Mouse (Mus musculus): ENCODE results near the gene Vstm5. TPM values are rescaled to one million over a fixed set of nuclear protein-coding genes. Genes with fewer than 3 reads are reported as not detected.

Vstm5 gene
- total RNA-seq, 1 experiment, result 2.9 TPM

DNA sequence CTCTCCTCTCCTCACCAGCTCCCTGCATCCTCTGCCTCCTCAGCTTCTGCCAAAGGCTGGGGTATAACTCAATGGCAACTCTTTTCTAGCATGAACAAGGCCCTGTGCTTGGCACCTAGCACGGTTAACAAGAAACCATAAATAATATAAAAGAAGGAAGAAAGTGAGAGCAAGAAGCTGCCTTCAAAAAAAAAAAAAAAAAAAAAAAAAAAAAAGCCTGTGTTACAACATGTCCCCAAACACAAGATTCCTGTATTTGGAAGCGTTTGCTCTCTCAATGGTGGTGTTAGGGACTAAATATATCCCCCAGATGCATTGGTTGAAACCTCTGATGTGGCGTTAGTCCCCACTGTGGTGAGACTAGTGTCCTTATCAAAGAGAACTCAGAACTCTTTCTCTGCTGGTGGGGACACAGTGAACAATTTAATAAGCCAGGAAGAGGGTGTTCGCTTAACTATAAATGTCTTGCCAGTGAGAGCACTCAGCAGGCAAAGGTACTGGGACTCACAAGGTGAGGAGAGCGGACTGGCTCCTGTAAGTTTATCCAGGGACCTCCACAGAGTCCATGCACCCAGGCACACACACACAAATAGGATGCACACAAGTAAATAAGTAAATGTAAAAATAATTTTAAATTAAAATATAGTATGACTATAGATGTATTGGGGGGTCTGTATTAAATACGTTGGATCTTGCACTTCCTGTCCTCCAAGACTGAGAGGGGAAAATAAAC, 2.2 kb downstream of the Vstm5 start:
- Histone ChIP-seq H3K36me3 (ENCODE audit: control insufficient read depth, insufficient read depth, low read length, poor library complexity, severe bottlenecking) (no peaks in the 10 kb centered on the region), H3K4me3 (ENCODE audit: insufficient read depth in 1 of 2, low read depth in 1 of 2, low read length in 2 of 2, poor library complexity in 1 of 2, severe bottlenecking in 1 of 2) (no peak overlapping the region), H3K9ac (ENCODE audit: insufficient read depth, low read depth, low read length, poor library complexity, severe bottlenecking) (no peak overlapping the region), H3K4me1 (ENCODE audit: control insufficient read depth in 2 of 2, insufficient read depth in 2 of 2, low read length in 2 of 2, poor library complexity in 1 of 2) (peaks cover 3 to 19% of the 10 kb centered on the region in 2 experiments), H3K9me3 (ENCODE audit: control insufficient read depth, insufficient read depth, low read depth, low read length) (no peaks in the 10 kb centered on the region), H3K27ac (ENCODE audit: insufficient read depth, low read depth, low read length, poor library complexity, severe bottlenecking) (no peak overlapping the region)
- no peak for DNase-seq (ENCODE audit: low read depth, low spot score)
- in situ Hi-C loops (cut with MboI; ENCODE audit: low sequenced_read_pairs in 2 of 2, unreplicated experiment in 2 of 2), result no loop called here
- TF ChIP-seq CHD2 (IDR thresholded peaks at IDR 0.05; ENCODE audit: low read depth, low read length) (no peak), ZNF384 (IDR thresholded peaks at IDR 0.05; ENCODE audit: low read depth, low read length) (no peak), MAFK (IDR thresholded peaks at IDR 0.05; ENCODE audit: insufficient read depth, low read depth, low read length) (no peak), HCFC1 (IDR thresholded peaks at IDR 0.05; ENCODE audit: borderline replicate concordance, insufficient read depth, low read length) (no peak), ZC3H11A (IDR thresholded peaks at IDR 0.05; ENCODE audit: borderline replicate concordance, low read depth, low read length) (no peak)

DNA sequence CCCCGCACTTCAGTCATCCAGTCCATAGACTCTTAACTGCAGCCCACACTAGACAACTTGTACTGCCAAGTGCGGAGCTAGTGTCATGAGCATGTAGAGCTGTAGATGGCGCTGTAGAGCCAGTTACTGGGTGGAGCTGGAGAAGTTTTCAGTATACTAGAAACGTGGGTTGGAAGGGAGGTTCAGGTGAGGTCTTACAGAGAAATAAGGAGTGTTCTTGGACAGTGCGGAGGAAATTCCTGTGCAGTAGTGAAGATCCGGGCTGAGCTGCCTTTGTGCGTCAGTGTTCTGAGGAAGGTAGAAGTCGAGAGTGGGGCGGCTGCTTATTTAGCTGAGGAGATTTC, 2.7 kb downstream of the Vstm5 start:
- Histone ChIP-seq H3K9me3 (ENCODE audit: control insufficient read depth, insufficient read depth, low read depth, low read length) (no peaks in the 10 kb centered on the region), H3K36me3 (ENCODE audit: control insufficient read depth, insufficient read depth, low read length, poor library complexity, severe bottlenecking) (no peaks in the 10 kb centered on the region), H3K27ac (ENCODE audit: insufficient read depth, low read depth, low read length, poor library complexity, severe bottlenecking) (no peak overlapping the region), H3K4me1 (ENCODE audit: control insufficient read depth in 2 of 2, insufficient read depth in 2 of 2, low read length in 2 of 2, poor library complexity in 1 of 2) (peaks cover 3 to 19% of the 10 kb centered on the region in 2 experiments), H3K9ac (ENCODE audit: insufficient read depth, low read depth, low read length, poor library complexity, severe bottlenecking) (no peak overlapping the region), H3K4me3 (ENCODE audit: insufficient read depth in 1 of 2, low read depth in 1 of 2, low read length in 2 of 2, poor library complexity in 1 of 2, severe bottlenecking in 1 of 2) (no peak overlapping the region)
- peak; percentile 45; the same call in 1 of the 2 replicates for TF ChIP-seq ZC3H11A (IDR thresholded peaks at IDR 0.05; ENCODE audit: borderline replicate concordance, low read depth, low read length)
- TF ChIP-seq ZNF384 (IDR thresholded peaks at IDR 0.05; ENCODE audit: low read depth, low read length), result no peak
- TF ChIP-seq CHD2 (IDR thresholded peaks at IDR 0.05; ENCODE audit: low read depth, low read length), result no peak
- peak; percentile 83 for DNase-seq (ENCODE audit: low read depth, low spot score)
- in situ Hi-C loops (cut with MboI; ENCODE audit: low sequenced_read_pairs in 2 of 2, unreplicated experiment in 2 of 2), result no loop called here

DNA sequence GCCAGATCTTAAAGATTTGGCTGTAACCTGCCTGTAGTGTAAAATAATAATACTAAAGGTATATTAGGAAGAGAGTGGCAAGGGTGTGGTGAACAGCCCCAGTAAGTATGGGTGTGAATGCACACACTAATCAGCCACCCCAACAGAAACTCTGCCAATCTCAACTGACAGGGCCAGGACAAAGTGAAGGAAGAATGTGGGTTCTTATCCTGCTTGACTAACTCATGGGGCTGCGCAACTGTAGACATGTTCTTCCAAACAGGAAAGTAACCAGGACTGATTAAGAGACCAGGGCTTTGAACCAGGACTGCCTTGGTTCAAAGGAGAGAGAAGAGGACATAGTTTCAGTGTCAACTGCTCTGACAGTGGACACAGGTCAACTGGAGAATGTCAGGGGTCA, 3.3 kb downstream of the Vstm5 start:
- no peak overlapping the region for H3K27ac ChIP-seq (ENCODE audit: insufficient read depth, low read depth, low read length, poor library complexity, severe bottlenecking)
- H3K9me3 ChIP-seq (ENCODE audit: control insufficient read depth, insufficient read depth, low read depth, low read length), result no peaks in the 10 kb centered on the region
- no peak overlapping the region for H3K9ac ChIP-seq (ENCODE audit: insufficient read depth, low read depth, low read length, poor library complexity, severe bottlenecking)
- no peak overlapping the region for H3K4me3 ChIP-seq (ENCODE audit: insufficient read depth in 1 of 2, low read depth in 1 of 2, low read length in 2 of 2, poor library complexity in 1 of 2, severe bottlenecking in 1 of 2)
- peaks cover 3 to 19% of the 10 kb centered on the region in 2 experiments for H3K4me1 ChIP-seq (ENCODE audit: control insufficient read depth in 2 of 2, insufficient read depth in 2 of 2, low read length in 2 of 2, poor library complexity in 1 of 2)
- no peak for TF ChIP-seq ZC3H11A (IDR thresholded peaks at IDR 0.05; ENCODE audit: borderline replicate concordance, low read depth, low read length)
- TF ChIP-seq HCFC1 (IDR thresholded peaks at IDR 0.05; ENCODE audit: borderline replicate concordance, insufficient read depth, low read length), result no peak
- no peak for TF ChIP-seq MAFK (IDR thresholded peaks at IDR 0.05; ENCODE audit: insufficient read depth, low read depth, low read length)
- no peak for TF ChIP-seq ZNF384 (IDR thresholded peaks at IDR 0.05; ENCODE audit: low read depth, low read length)
- TF ChIP-seq CHD2 (IDR thresholded peaks at IDR 0.05; ENCODE audit: low read depth, low read length), result no peak
- DNase-seq (ENCODE audit: low read depth, low spot score), result no peak
- in situ Hi-C loops (cut with MboI; ENCODE audit: low sequenced_read_pairs in 2 of 2, unreplicated experiment in 2 of 2), result no loop called here
- H3K36me3 ChIP-seq (ENCODE audit: control insufficient read depth, insufficient read depth, low read length, poor library complexity, severe bottlenecking), result no peaks in the 10 kb centered on the region

DNA sequence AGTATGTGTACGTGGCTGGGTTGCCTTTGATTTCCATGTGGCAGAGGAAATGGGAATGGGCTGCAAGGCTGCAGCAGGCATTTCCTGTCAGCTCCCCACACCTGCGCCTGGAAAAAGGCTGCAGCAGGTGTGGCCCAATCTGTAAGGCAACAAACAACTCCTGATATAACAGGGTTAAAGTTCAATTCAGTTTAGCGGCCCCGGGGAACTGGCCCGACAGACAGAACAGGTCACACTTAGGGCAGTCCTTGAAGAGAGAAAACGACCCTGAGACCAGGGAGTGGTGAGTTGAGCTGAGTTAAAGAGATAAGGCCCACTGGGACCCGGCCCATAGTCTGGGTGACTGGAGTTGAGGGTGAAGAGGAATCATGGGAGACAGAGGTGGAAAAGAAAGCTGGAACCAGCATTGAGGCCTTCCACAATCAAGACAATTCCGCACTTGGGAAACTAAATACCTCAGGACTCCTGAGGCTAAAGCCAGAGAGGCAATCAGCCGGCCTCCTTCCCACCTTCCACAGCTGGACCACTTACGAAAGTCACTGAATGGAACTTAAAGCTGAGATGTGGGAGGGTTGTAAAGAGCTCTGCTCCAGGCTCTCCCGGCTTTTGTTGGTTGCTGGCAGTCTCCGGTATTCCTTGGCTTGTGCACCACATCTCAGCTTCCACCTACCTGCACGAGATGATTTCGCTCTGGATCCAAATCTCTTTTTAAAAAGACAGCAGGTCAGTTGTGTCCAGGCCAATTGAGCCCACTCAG, 6.7 kb downstream of the Vstm5 start:
- DNase-seq (ENCODE audit: low read depth, low spot score), result no peak
- in situ Hi-C loops (cut with MboI; ENCODE audit: low sequenced_read_pairs in 2 of 2, unreplicated experiment in 2 of 2), result no loop called here
- peaks cover 0 to 3% of the 10 kb centered on the region in 2 experiments; a peak in 1 of 4 replicates for H3K4me1 ChIP-seq (ENCODE audit: control insufficient read depth in 2 of 2, insufficient read depth in 2 of 2, low read length in 2 of 2, poor library complexity in 1 of 2)
- H3K4me3 ChIP-seq (ENCODE audit: insufficient read depth in 1 of 2, low read depth in 1 of 2, low read length in 2 of 2, poor library complexity in 1 of 2, severe bottlenecking in 1 of 2), result no peak overlapping the region
- H3K27ac ChIP-seq (ENCODE audit: insufficient read depth, low read depth, low read length, poor library complexity, severe bottlenecking), result no peak overlapping the region
- H3K36me3 ChIP-seq (ENCODE audit: control insufficient read depth, insufficient read depth, low read length, poor library complexity, severe bottlenecking), result no peaks in the 10 kb centered on the region
- no peak for TF ChIP-seq ZC3H11A (IDR thresholded peaks at IDR 0.05; ENCODE audit: borderline replicate concordance, low read depth, low read length)
- TF ChIP-seq MAFK (IDR thresholded peaks at IDR 0.05; ENCODE audit: insufficient read depth, low read depth, low read length), result no peak
- no peak for TF ChIP-seq HCFC1 (IDR thresholded peaks at IDR 0.05; ENCODE audit: borderline replicate concordance, insufficient read depth, low read length)
- no peak for TF ChIP-seq ZNF384 (IDR thresholded peaks at IDR 0.05; ENCODE audit: low read depth, low read length)
- TF ChIP-seq CHD2 (IDR thresholded peaks at IDR 0.05; ENCODE audit: low read depth, low read length), result no peak
- H3K9ac ChIP-seq (ENCODE audit: insufficient read depth, low read depth, low read length, poor library complexity, severe bottlenecking), result no peak overlapping the region
- no peaks in the 10 kb centered on the region for H3K9me3 ChIP-seq (ENCODE audit: control insufficient read depth, insufficient read depth, low read depth, low read length)

Data from ES-E14 (cell line).